Mouse (Mus musculus): ENCODE data around the gene Spint3. TPM values are rescaled to one million over a fixed set of nuclear protein-coding genes. Genes with fewer than 3 reads are reported as not detected.

The Spint3 gene
- total RNA-seq, 4 experiments from 2014 or later = not detected

GRCm38 (mm10) chr2:164550895-164551269 lies 22.4 kb downstream of the Spint3 start:
- DNase-seq (ENCODE audit: low spot score in 2 of 2) = no peak

- peak in 1 of 2 experiments; percentile 48 for DNase-seq (ENCODE audit: low spot score in 2 of 2)
Measured at GRCm38 (mm10) chr2:164549963-164550894, 23.0 kb downstream of the Spint3 start.

GRCm38 (mm10) chr2:164549338-164549737 lies 23.9 kb downstream of the Spint3 start:
- DNase-seq (ENCODE audit: low spot score in 2 of 2) = no peak

GRCm38 (mm10) chr2:164544454-164545097 lies 28.7 kb downstream of the Spint3 start:
- DNase-seq (ENCODE audit: low spot score in 2 of 2) = no peak

GRCm38 (mm10) chr2:164543745-164544144 lies 29.5 kb downstream of the Spint3 start:
- DNase-seq (ENCODE audit: low spot score in 2 of 2) = no peak

- DNase-seq (ENCODE audit: low spot score in 2 of 2) = no peak
Measured at GRCm38 (mm10) chr2:164542598-164542997, 30.7 kb downstream of the Spint3 start.

- peak in 1 of 2 experiments; percentile 85 for DNase-seq (ENCODE audit: low spot score in 2 of 2)
Measured at GRCm38 (mm10) chr2:164542132-164542531, 31.1 kb downstream of the Spint3 start.

- no peak for DNase-seq (ENCODE audit: low spot score in 2 of 2)
Measured at GRCm38 (mm10) chr2:164540652-164541427, 32.4 kb downstream of the Spint3 start.

GRCm38 (mm10) chr2:164537003-164537402 lies 36.3 kb downstream of the Spint3 start:
- no peak for DNase-seq (ENCODE audit: low spot score in 2 of 2)

GRCm38 (mm10) chr2:164534315-164534714 lies 38.9 kb downstream of the Spint3 start:
- no peak for DNase-seq (ENCODE audit: low spot score in 2 of 2)

GRCm38 (mm10) chr2:164531169-164531568 lies 42.1 kb downstream of the Spint3 start:
- peak; percentile 38 to 55 for DNase-seq (ENCODE audit: low spot score in 2 of 2)

- no peak for DNase-seq (ENCODE audit: low spot score in 2 of 2)
Measured at GRCm38 (mm10) chr2:164528557-164528956, 44.7 kb downstream of the Spint3 start.

GRCm38 (mm10) chr2:164523301-164523773 lies 49.9 kb downstream of the Spint3 start:
- no peak for DNase-seq (ENCODE audit: low spot score in 2 of 2)

GRCm38 (mm10) chr2:164522280-164522679 lies 51.0 kb downstream of the Spint3 start:
- no peak for DNase-seq (ENCODE audit: low spot score in 2 of 2)

GRCm38 (mm10) chr2:164521841-164522240 lies 51.4 kb downstream of the Spint3 start:
- DNase-seq (ENCODE audit: low spot score in 2 of 2) = no peak

GRCm38 (mm10) chr2:164520782-164521181 lies 52.5 kb downstream of the Spint3 start:
- no peak for DNase-seq (ENCODE audit: low spot score in 2 of 2)

Other genes with a start within 250 kb of the Spint3 start
- not detected for gene Svs5, start 240.7 kb downstream of the Spint3 start, total RNA-seq (2022)
- gene Slpi, start 184.4 kb downstream of the Spint3 start, total RNA-seq (2022) = 1 to 10 TPM in 2 of 4 experiments, under 1 TPM in 1, not detected in 1; 0.62 to 1.8 (median 1.3) TPM
- under 1 TPM; 0.17 to 0.77 (median 0.31) TPM for gene Rbpjl, start 170.3 kb downstream of the Spint3 start, total RNA-seq (2022)
- gene Matn4, start 168.3 kb downstream of the Spint3 start, total RNA-seq (2022) = 10 to 100 TPM in 3 of 4 experiments, 1 to 10 TPM in 1; 9.9 to 12.0 (median 10.6) TPM
- gene Sdc4, start 129.6 kb downstream of the Spint3 start, total RNA-seq (2022) = 100 to 1,000 TPM in 1 of 4 experiments, 10 to 100 TPM in 3; 81.2 to 117 (median 89.0) TPM
- gene Sys1, start 116.5 kb downstream of the Spint3 start, total RNA-seq (2022) = 10 to 100 TPM; 39.4 to 46.1 (median 40.6) TPM
- 10 to 100 TPM in 1 of 4 experiments, 1 to 10 TPM in 3; 4.4 to 15.6 (median 6.3) TPM for gene Gm20458, start 112.5 kb downstream of the Spint3 start, total RNA-seq (2022)
- not detected for gene Trp53tg5, start 99.7 kb downstream of the Spint3 start, total RNA-seq (2022)
- gene Dbndd2, start 87.4 kb downstream of the Spint3 start, total RNA-seq (2022) = 100 to 1,000 TPM; 140 to 155 (median 147) TPM
- 10 to 100 TPM; 84.0 to 97.2 (median 89.5) TPM for gene Pigt, start 75.9 kb downstream of the Spint3 start, total RNA-seq (2022)
- gene Wfdc2, start 11.0 kb downstream of the Spint3 start, total RNA-seq (2022) = 1 to 10 TPM in 2 of 4 experiments, under 1 TPM in 2; 0.98 to 1.5 (median 1.1) TPM
- not detected for gene Wfdc6a, start 12.0 kb upstream of the Spint3 start, total RNA-seq (2022)
- not detected for gene Eppin, start 20.1 kb upstream of the Spint3 start, total RNA-seq (2022)
- gene Wfdc6b, start 40.1 kb upstream of the Spint3 start, total RNA-seq (2022) = not detected
- gene Wfdc8, start 40.2 kb upstream of the Spint3 start, total RNA-seq (2022) = not detected
- not detected for gene Wfdc16, start 65.3 kb upstream of the Spint3 start, total RNA-seq (2022)
- not detected for gene Wfdc10, start 82.6 kb upstream of the Spint3 start, total RNA-seq (2022)
- not detected for gene Wfdc9, start 83.1 kb upstream of the Spint3 start, total RNA-seq (2022)
- gene Wfdc11, start 100.6 kb upstream of the Spint3 start, total RNA-seq (2022) = not detected
- gene Wfdc13, start 111.6 kb upstream of the Spint3 start, total RNA-seq (2022) = not detected
- gene Spint4, start 125.0 kb upstream of the Spint3 start, total RNA-seq (2022) = not detected
- gene Spint5, start 141.8 kb upstream of the Spint3 start, total RNA-seq (2022) = not detected
- 1 to 10 TPM; 1.3 to 3.9 (median 2.1) TPM for gene Wfdc3, start 172.5 kb upstream of the Spint3 start, total RNA-seq (2022)
- 10 to 100 TPM; 32.2 to 38.7 (median 35.5) TPM for gene Dnttip1, start 172.5 kb upstream of the Spint3 start, total RNA-seq (2022)
- under 1 TPM in 2 of 4 experiments, not detected in 2; 0.50 to 0.53 TPM for gene Ube2c, start 196.4 kb upstream of the Spint3 start, total RNA-seq (2022)
- gene Tnnc2, start 206.5 kb upstream of the Spint3 start, total RNA-seq (2022) = 1 to 10 TPM in 3 of 4 experiments, not detected in 1; 1.7 to 5.6 (median 4.5) TPM
- 10 to 100 TPM; 46.4 to 53.8 (median 51.0) TPM for gene Snx21, start 212.4 kb upstream of the Spint3 start, total RNA-seq (2022)
- 10 to 100 TPM; 22.0 to 27.6 (median 26.4) TPM for gene Acot8, start 231.4 kb upstream of the Spint3 start, total RNA-seq (2022)
- 1 to 10 TPM; 7.1 to 10.0 (median 8.7) TPM for gene Zswim3, start 231.6 kb upstream of the Spint3 start, total RNA-seq (2022)
- 10 to 100 TPM; 20.3 to 25.7 (median 23.9) TPM for gene Zswim1, start 249.2 kb upstream of the Spint3 start, total RNA-seq (2022)